Mouse (Mus musculus) ES-E14 (cell line): ENCODE results near the gene Ptcd2. TPM values are rescaled to one million over a fixed set of nuclear protein-coding genes. Genes with fewer than 3 reads are reported as not detected.
"Not testable (repeated sequence)": the region's sequence is repeated elsewhere in the genome, so short reads cannot be mapped to it uniquely, and the experiment has no call there.

ENCODE experiments used
- DNase-seq: peaks from one replicate; pipeline ENCODE4 v3.0.0-alpha.2; 2013; ENCODE audit warnings: low read depth, low spot score
- H3K27ac ChIP-seq: 2 replicates; pipeline ENCODE4 v1.5.1; 2012; ENCODE audit warnings: low read depth, mild to moderate bottlenecking, low read length, moderate library complexity, mixed read lengths; ENCODE audit not compliant: poor library complexity, insufficient read depth, severe bottlenecking
- H3K36me3 ChIP-seq: 2 replicates; pipeline ENCODE4 v1.6.1; 2012; ENCODE audit warnings: mild to moderate bottlenecking, low read length, moderate library complexity, mixed read lengths; ENCODE audit not compliant: control insufficient read depth, poor library complexity, insufficient read depth, severe bottlenecking
- H3K4me1 ChIP-seq, 2 experiments: fragments of 150-350 bp in 1 of 2; sonication (generic) in 1 of 2; 2 replicates each; pipeline ENCODE4 v1.6.1; 2012; ENCODE audit warnings: low read length in 2 of 2, mild to moderate bottlenecking in 1 of 2, mixed read lengths in 1 of 2; ENCODE audit not compliant: control insufficient read depth in 2 of 2, insufficient read depth in 2 of 2, poor library complexity in 1 of 2
- H3K4me3 ChIP-seq, 2 experiments: fragments of 150-350 bp in 1 of 2; sonication (generic) in 1 of 2; 2 replicates each; pipeline ENCODE4 v1.5.1; 2012; ENCODE audit warnings: low read length in 2 of 2, low read depth in 1 of 2, mild to moderate bottlenecking in 1 of 2, mixed read lengths in 1 of 2; ENCODE audit not compliant: insufficient read depth in 1 of 2, poor library complexity in 1 of 2, severe bottlenecking in 1 of 2
- H3K9ac ChIP-seq: 2 replicates; pipeline ENCODE4 v1.6.1; 2012; ENCODE audit warnings: low read depth, mild to moderate bottlenecking, low read length, mixed read lengths; ENCODE audit not compliant: poor library complexity, insufficient read depth, severe bottlenecking
- H3K9me3 ChIP-seq: fragments of 150-350 bp; sonication (generic); 2 replicates; pipeline ENCODE4 v1.6.1; 2012; ENCODE audit warnings: low read depth, mild to moderate bottlenecking, low read length; ENCODE audit not compliant: control insufficient read depth, insufficient read depth
- CHD2 ChIP-seq: IDR thresholded peaks from 2 replicates; pipeline ENCODE4 v1.6.1; 2014; ENCODE audit warnings: mild to moderate bottlenecking, low read depth, low read length, inconsistent platforms
- HCFC1 ChIP-seq: IDR thresholded peaks from 2 replicates; pipeline ENCODE4 v1.6.1; 2012; ENCODE audit warnings: low read length, inconsistent platforms, borderline replicate concordance; ENCODE audit not compliant: insufficient read depth
- MAFK ChIP-seq: IDR thresholded peaks from 2 replicates; pipeline ENCODE4 v1.6.1; 2014; ENCODE audit warnings: mild to moderate bottlenecking, low read depth, low read length, inconsistent platforms; ENCODE audit not compliant: insufficient read depth
- ZC3H11A ChIP-seq: IDR thresholded peaks from 2 replicates; pipeline ENCODE4 v1.6.1; 2012; ENCODE audit warnings: low read depth, mild to moderate bottlenecking, inconsistent platforms, low read length, borderline replicate concordance
- ZNF384 ChIP-seq: IDR thresholded peaks from 2 replicates; pipeline ENCODE4 v1.6.1; 2012; ENCODE audit warnings: low read depth, low read length, inconsistent platforms
- in situ Hi-C, 2 experiments: fragments of 600-800 bp; cut with MboI; formaldehyde crosslinking; loops; one replicate each; pipeline ENCODE4 v1.15.1; 2025; ENCODE audit warnings: low sequenced_read_pairs in 2 of 2, inconsistent platforms in 1 of 2; ENCODE audit not compliant: unreplicated experiment in 2 of 2
- total RNA-seq: library from RNA; depleted of rRNA; stranded (reverse); fragments of 300-350 nt; gene quantifications from 2 replicates; pipeline ENCODE4 v1.2.3, GENCODE M21; 2012

The Ptcd2 gene
- total RNA-seq, 1 experiment: 24.6 TPM

DNA sequence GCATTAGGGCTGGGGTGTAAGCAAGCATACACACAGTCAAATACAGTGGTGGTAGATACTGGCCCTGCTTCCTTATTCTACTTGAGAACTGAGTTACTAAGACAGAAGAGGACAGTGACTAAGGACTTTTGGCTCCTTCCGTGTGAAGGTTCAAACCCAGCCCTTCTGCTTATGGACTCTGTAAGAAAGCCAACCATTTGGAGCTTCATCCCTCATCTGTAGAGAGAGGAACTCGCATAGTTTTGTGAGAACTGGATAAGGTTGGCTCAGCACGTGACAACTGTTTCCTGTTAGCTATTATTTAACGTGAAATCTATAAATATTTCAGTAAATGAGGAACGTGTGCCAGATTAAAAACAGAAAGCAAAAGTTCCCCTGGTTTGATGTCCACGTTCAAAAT is 7.0 kb downstream of the Ptcd2 start:
- no peaks in the 10 kb centered on the region for H3K4me1 ChIP-seq
- peaks cover 41% of the 10 kb centered on the region for H3K36me3 ChIP-seq
- no peak overlapping the region for H3K9ac ChIP-seq
- no peak for DNase-seq
- H3K9me3 ChIP-seq: no peaks in the 10 kb centered on the region
- H3K4me3 ChIP-seq: no peak overlapping the region
- no peak overlapping the region for H3K27ac ChIP-seq
- no peak for TF ChIP-seq HCFC1
- no peak for TF ChIP-seq MAFK
- no peak for TF ChIP-seq ZNF384
- no peak for TF ChIP-seq ZC3H11A
- TF ChIP-seq CHD2: no peak
- in situ Hi-C loops: no loop called here

DNA sequence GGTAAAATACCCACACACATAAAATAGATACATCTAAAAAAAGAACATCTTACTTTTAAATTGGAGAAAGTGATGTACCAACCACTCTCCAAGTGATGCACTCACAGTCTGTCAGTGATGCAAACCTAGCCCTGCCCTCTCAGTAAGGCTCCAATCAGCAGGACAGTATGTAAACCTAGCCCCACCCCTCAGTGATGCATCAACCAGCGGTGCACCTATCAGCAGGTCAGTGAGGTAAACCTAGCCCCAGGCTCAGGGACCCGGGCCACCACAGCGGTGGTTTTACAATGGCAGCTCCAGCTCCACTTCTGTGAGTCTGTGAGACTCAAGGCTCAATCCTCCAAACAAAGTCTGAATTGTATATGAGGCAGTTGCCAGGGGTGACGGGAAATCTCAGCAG is 13.2 kb downstream of the Ptcd2 start:
- Histone ChIP-seq H3K9me3 (no peaks in the 10 kb centered on the region), H3K27ac (no peak overlapping the region), H3K4me3 (no peak overlapping the region), H3K9ac (no peak overlapping the region), H3K4me1 (no peaks in the 10 kb centered on the region), H3K36me3 (peaks cover 35% of the 10 kb centered on the region)
- TF ChIP-seq ZNF384 (no peak), MAFK (no peak), CHD2 (no peak), HCFC1 (no peak), ZC3H11A (no peak)
- in situ Hi-C loops: no loop called here
- peak; percentile 26 for DNase-seq

DNA sequence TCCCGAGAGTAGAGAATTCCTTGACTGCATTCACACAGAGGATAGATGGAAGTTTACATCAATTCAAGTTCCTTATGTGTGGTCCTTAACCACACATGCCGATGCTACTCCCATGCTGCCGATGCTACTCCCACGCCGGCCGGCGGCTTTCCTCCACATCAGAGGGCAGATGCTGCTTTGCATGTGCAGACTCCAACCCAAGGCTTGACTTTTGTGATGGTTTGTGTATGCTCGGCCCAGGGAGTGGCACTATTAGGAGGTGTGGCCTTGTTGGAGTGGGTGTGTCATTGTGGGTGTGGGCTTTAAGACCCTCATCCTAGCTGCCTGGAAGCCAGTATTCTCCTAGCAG is 20.2 kb downstream of the Ptcd2 start:
- in situ Hi-C loops, H3K9me3 ChIP-seq, H3K9ac ChIP-seq, H3K27ac ChIP-seq, H3K4me3 ChIP-seq, H3K4me1 ChIP-seq, DNase-seq: not testable (repeated sequence)
- peaks cover 45% of the 10 kb centered on the region for H3K36me3 ChIP-seq

DNA sequence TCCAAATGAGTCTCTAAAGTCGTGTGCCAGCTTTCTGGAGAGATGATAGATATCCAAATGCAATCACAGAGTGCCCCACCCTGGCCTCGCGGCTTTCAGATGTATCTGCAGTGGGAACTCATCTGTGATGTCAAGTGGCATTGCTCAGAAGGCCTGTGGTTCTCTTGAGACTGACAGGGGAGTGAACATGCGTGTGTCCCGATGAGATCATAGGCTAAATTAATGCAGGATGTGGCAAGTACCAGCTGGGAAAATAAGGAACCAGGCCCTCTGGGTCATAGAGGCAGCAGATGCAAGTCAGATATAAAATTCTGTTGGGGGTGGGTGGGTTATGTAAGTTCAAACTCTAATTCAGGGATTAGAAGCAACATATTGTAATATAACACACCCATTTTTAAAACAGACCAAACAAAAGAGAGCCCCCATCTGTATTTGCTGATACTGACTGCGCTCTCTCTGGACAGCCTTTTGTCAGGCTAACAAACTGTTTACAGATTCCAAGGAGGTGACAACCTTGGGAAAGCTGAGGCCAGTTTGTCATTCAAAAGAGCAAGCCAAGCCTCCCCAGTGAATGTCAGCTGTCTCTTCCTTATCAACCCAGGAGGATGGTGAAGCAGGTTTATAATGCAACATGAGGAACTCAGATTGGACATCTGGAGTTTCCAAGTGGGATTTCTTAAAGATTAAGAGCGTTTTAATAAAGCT is 20.7 kb downstream of the Ptcd2 start:
- Histone ChIP-seq H3K4me1 (0 out of 4 replicates have a peak, but pooled peaks cover 0 to 3% of the 10 kb centered on the region in 2 experiments), H3K36me3 (peaks cover 43% of the 10 kb centered on the region), H3K27ac (no peak overlapping the region), H3K9ac (no peak overlapping the region), H3K4me3 (no peak overlapping the region), H3K9me3 (no peaks in the 10 kb centered on the region)
- TF ChIP-seq CHD2 (no peak), ZC3H11A (no peak), ZNF384 (no peak), MAFK (no peak), HCFC1 (no peak)
- DNase-seq: no peak
- in situ Hi-C loops: no loop called here

DNA sequence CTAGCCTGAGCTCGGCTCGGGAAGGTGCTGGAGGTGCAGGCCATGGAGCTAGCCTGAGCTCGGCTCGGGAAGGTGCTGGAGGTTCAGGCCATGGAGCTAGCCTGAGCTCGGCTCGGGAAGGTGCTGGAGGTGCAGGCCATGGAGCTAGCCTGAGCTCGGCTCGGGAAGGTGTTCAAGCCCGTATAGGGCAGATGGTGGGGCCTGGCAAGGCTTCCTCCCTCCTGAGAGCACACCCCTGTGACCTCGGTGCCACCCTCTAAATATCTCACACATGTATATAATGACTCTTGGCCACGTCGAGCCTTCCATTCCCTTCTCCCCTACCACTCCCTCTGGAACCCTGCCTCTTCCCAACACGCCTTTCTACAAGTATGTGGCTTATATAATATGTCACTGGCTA is 21.6 kb downstream of the Ptcd2 start:
- H3K27ac ChIP-seq, DNase-seq, H3K4me3 ChIP-seq, in situ Hi-C loops, H3K9me3 ChIP-seq, H3K9ac ChIP-seq, H3K4me1 ChIP-seq: not testable (repeated sequence)
- H3K36me3 ChIP-seq: peaks cover 38% of the 10 kb centered on the region
